Mouse (Mus musculus) hindbrain, postnatal 0 days (tissue): Measurements from ENCODE around the gene Fam189a1. TPM values are rescaled to one million over a fixed set of nuclear protein-coding genes. Genes with fewer than 3 reads are reported as not detected.
A peak's percentile ranks its signal among the peaks of the same experiment; 100 is the strongest.

Experiments used
- ATAC-seq: fragments of 200-750 bp; cut with Nextera tagmentation; 2 replicates; pipeline ENCODE4 v1.8.0; 2017; ENCODE audit warnings: mild to moderate bottlenecking, moderate TSS enrichment, moderate library complexity
- DNase-seq: peaks from one replicate; pipeline ENCODE4 v3.0.0-alpha.2; 2015; ENCODE audit warnings: low spot score
- H3K27ac ChIP-seq: fragments of 300-500 bp; sonication (generic); 2 replicates; pipeline ENCODE4 v1.5.1; 2014; ENCODE audit warnings: mild to moderate bottlenecking
- H3K27me3 ChIP-seq: fragments of 300-500 bp; sonication (generic); 2 replicates; pipeline ENCODE4 v1.6.1; 2014; ENCODE audit warnings: low read length, mixed read lengths; ENCODE audit not compliant: insufficient read depth
- H3K36me3 ChIP-seq: fragments of 300-500 bp; sonication (generic); 2 replicates; pipeline ENCODE4 v1.6.1; 2014; ENCODE audit warnings: low read length, mixed read lengths; ENCODE audit not compliant: insufficient read depth
- H3K4me1 ChIP-seq: fragments of 300-500 bp; sonication (generic); 2 replicates; pipeline ENCODE4 v1.6.1; 2014; ENCODE audit warnings: antibody characterized with exemption, low read length, mixed read lengths; ENCODE audit not compliant: insufficient read depth
- H3K4me2 ChIP-seq: fragments of 300-500 bp; sonication (generic); 2 replicates; pipeline ENCODE4 v1.6.1; 2014; ENCODE audit warnings: low read depth, mild to moderate bottlenecking, low read length, moderate library complexity, mixed read lengths
- H3K4me3 ChIP-seq: fragments of 300-500 bp; sonication (generic); 2 replicates; pipeline ENCODE4 v1.5.1; 2014; ENCODE audit warnings: low read length
- H3K9ac ChIP-seq: fragments of 300-500 bp; sonication (generic); replicated peaks from 2 replicates; pipeline ENCODE4 v1.6.1; 2014; ENCODE audit warnings: mild to moderate bottlenecking, low read length, moderate library complexity, mixed read lengths
- H3K9me3 ChIP-seq: fragments of 300-500 bp; sonication (generic); 2 replicates; pipeline ENCODE4 v1.6.1; 2016; ENCODE audit warnings: low read length, mixed read lengths
- CTCF ChIP-seq: IDR thresholded peaks from 2 replicates; pipeline ENCODE4 v1.5.1; 2016; ENCODE audit warnings: antibody characterized with exemption, control low read depth, low read depth
- WGBS: fragments of 180-500 bp; shearing (Covaris S2); extraction: QIAGEN DNeasy Blood & Tissue Kit; methylation state at CpG from one replicate; pipeline ENCODE4 v1.1.7; 2014; 5-methylcytosine and 5-hydroxymethylcytosine counted together
- polyA plus RNA-seq: library from polyadenylated mRNA; unstranded; fragments of >200 nt; fragmentation: Nextera tagmentation; extraction: Ambion mirVana; gene quantifications from 2 replicates; pipeline ENCODE4 v1.2.1, GENCODE M21; 2015
- total RNA-seq: library from RNA; depleted of rRNA; stranded (reverse); fragments of >200 nt; gene quantifications from 2 replicates; pipeline ENCODE4 v1.2.3, GENCODE M21; 2014

Gene Fam189a1
- total and polyA plus RNA-seq, 2 experiments from 2014 or later, result 16.8 to 28.4 TPM

DNA sequence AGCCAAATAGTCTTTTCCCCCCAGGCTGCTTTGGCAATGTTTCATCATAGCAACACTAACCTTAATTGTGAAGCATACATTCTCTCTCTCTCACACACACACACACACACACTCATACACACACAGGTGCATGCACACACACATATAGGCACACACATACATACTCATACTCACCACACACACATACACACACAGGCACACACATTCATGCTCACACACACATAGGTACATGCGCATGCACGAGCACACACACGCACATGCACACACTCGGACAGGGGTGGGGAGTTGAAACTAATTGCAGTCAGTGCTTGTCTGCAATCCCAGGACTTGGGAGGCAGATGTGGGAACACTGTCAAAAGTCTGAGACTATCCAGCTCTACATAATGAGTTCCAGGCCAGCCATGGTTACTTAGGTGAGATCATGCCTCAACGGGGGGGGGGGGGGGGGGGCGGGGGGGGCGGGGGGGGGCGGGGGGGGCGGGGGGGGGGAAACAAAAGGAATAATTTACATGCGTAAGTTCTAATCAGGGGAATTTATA lies 300.9 kb downstream of the Fam189a1 start:
- no peak overlapping the region for H3K9ac ChIP-seq
- peak overlapping the region; percentile 3; the same call in 1 of the 2 replicates for H3K27ac ChIP-seq
- H3K4me1 ChIP-seq, result no peaks in the 10 kb centered on the region
- ATAC-seq (peak; percentile 62; the same call in 1 of the 2 replicates), DNase-seq (no peak)
- 73% methylated on average over 5 of the region's 10 CpGs for WGBS
- no peak overlapping the region for H3K4me3 ChIP-seq
- H3K36me3 ChIP-seq, result no peaks in the 10 kb centered on the region
- TF ChIP-seq CTCF, result no peak
- no peak overlapping the region for H3K4me2 ChIP-seq
- H3K27me3 ChIP-seq, result no peaks in the 10 kb centered on the region
- H3K9me3 ChIP-seq, result no peaks in the 10 kb centered on the region

DNA sequence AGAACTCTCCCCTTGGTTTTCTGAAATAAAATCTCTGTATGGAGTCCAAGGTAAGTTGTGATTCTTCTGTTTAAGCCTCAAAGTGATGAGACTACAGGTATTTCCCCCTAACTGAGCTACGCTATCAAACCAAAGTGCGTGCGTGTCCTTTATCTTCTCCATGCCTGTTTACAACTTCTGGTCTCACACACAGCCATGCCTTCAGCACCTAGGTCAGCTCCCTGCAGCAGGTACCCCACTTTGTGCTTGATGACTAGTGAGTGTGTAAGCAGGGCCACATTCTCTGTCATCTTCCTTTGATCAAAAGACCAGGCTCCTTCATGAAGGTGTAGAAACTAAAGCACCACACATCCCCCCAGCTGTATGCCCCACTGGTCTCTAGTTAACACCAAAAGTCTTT lies 305.6 kb downstream of the Fam189a1 start:
- no peaks in the 10 kb centered on the region for H3K9me3 ChIP-seq
- no peak overlapping the region for H3K27ac ChIP-seq
- ATAC-seq, result no peak
- no peak overlapping the region for H3K4me3 ChIP-seq
- no peak overlapping the region for H3K4me2 ChIP-seq
- H3K36me3 ChIP-seq, result no peaks in the 10 kb centered on the region
- DNase-seq, result no peak
- H3K27me3 ChIP-seq, result no peaks in the 10 kb centered on the region
- no peak for TF ChIP-seq CTCF
- H3K9ac ChIP-seq, result no peak overlapping the region
- WGBS, result 71% methylated on average over 3 of the region's 3 CpGs
- no peaks in the 10 kb centered on the region for H3K4me1 ChIP-seq

GRCm38 (mm10) chr7:64847366-64847899 lies 308.9 kb downstream of the Fam189a1 start:
- Histone ChIP-seq H3K27me3 (no peaks in the 10 kb centered on the region), H3K9ac (no peak overlapping the region), H3K9me3 (no peaks in the 10 kb centered on the region), H3K4me2 (no peak overlapping the region), H3K27ac (no peak overlapping the region), H3K36me3 (no peaks in the 10 kb centered on the region), H3K4me3 (no peak overlapping the region), H3K4me1 (no peaks in the 10 kb centered on the region)
- TF ChIP-seq CTCF, result no peak
- DNase-seq (no peak), ATAC-seq (no peak)
- WGBS, result 68% methylated on average over 5 of the region's 5 CpGs

DNA sequence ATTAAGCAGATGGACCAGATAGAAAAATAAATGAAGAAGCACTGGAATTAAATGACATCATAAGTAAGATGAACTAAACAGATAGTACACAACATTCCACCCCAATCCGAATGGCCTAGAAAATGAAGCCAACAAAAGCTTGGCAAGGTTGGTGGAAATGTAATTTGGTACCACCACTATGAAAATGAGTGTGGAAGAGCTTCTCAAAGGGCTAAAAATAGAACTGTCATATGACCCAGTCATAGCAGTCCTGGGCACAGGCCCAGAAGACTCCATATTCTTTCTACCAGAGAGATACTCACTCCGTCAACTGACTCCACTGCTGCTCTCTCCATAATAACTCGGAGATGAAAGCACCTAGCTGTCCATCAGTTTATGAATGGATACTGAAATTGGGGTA lies 310.3 kb downstream of the Fam189a1 start:
- ATAC-seq (peak; percentile 66; the same call in 1 of the 2 replicates), DNase-seq (no peak)
- Histone ChIP-seq H3K4me2 (no peak overlapping the region), H3K9me3 (no peaks in the 10 kb centered on the region), H3K4me3 (no peak overlapping the region), H3K9ac (no peak overlapping the region), H3K27me3 (no peaks in the 10 kb centered on the region), H3K36me3 (no peaks in the 10 kb centered on the region), H3K4me1 (peaks cover 7% of the 10 kb centered on the region; the same call in 1 of the 2 replicates), H3K27ac (no peak overlapping the region)
- 75% methylated on average over 3 of the region's 3 CpGs for WGBS
- no peak for TF ChIP-seq CTCF

GRCm38 (mm10) chr7:64840946-64841659 lies 315.3 kb downstream of the Fam189a1 start:
- ATAC-seq, result peak; percentile 90
- 17% methylated on average over 10 of the region's 10 CpGs for WGBS
- H3K27me3 ChIP-seq, result no peaks in the 10 kb centered on the region
- H3K4me2 ChIP-seq, result peak overlapping the region; percentile 27; the same call in 1 of the 2 replicates
- TF ChIP-seq CTCF, result peak; percentile 27; the same call in 1 of the 2 replicates
- H3K9me3 ChIP-seq, result no peaks in the 10 kb centered on the region
- DNase-seq, result peak; percentile 80
- no peak overlapping the region for H3K9ac ChIP-seq
- peaks cover 9% of the 10 kb centered on the region; the same call in 1 of the 2 replicates for H3K4me1 ChIP-seq
- H3K4me3 ChIP-seq, result no peak overlapping the region
- no peaks in the 10 kb centered on the region for H3K36me3 ChIP-seq
- peak overlapping the region; percentile 78 for H3K27ac ChIP-seq

GRCm38 (mm10) chr7:64840576-64840895 lies 315.8 kb downstream of the Fam189a1 start:
- Histone ChIP-seq H3K27ac (peak overlapping the region; percentile 78; the same call in 1 of the 2 replicates), H3K4me3 (no peak overlapping the region)
- 40% methylated on average over 1 of the region's 1 CpGs for WGBS

More at GRCm38 (mm10) chr7:64840576-64840895, 315.8 kb downstream of the Fam189a1 start:
- peak overlapping the region; percentile 52 for H3K4me2 ChIP-seq
- no peaks in the 10 kb centered on the region for H3K9me3 ChIP-seq
- no peak overlapping the region for H3K9ac ChIP-seq
- DNase-seq, result no peak
- H3K27me3 ChIP-seq, result no peaks in the 10 kb centered on the region
- H3K36me3 ChIP-seq, result no peaks in the 10 kb centered on the region
- peaks cover 9% of the 10 kb centered on the region; the same call in 1 of the 2 replicates for H3K4me1 ChIP-seq
- ATAC-seq, result no peak
- TF ChIP-seq CTCF, result no peak
